In the genomic region with DNA sequence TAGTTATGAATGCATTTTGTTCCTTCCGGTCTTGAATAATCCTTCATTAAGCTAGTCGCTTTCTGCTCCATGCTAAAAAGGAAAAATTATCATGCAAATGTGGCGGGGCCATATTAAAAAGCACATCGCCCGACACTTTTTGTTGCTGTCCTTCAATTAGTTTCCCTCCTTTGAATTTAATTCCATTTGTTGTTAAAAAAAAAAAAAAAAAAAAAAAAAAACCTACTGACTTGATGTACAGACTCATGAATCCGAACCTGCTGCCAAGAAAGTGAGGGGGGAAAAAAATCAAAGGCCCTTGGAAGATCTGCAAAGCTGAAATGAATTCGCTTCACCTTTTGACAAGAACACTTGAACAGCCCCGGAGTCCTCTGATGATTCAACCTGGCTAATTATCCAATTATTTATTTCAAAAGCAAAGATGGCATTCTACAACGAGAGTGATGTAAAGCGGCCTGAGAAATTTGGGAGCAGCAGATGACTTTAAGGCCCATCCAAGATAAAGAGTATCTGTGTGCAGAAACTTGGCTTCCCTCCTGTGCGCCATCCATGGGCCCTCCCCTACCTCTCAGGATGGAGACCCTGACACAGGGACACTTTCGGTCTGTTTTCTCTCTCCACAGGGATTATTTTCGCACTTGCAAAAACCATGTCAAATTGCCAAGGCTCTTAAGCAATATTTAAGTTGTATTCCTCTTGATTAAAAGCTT, we compare ENCODE assay signal across 21 mouse cellular contexts.
A peak's percentile ranks its signal among the peaks of the same experiment; 100 is the strongest.
DNase-seq lines count a peak whose midpoint lies in the region; ATAC-seq and TF ChIP-seq lines count a peak whose summit lies in the region.
"Had no signal": no experiment of that assay in that cellular context is flagged by ENCODE, and none has a peak within 500 bp of the region (broad histone marks: within the 10 kb centered on the region; RNA-seq: fewer than 3 reads in every experiment).

No protein-coding gene starts in this region.

- TF ChIP-seq CTCF in brain, embryonic 14.5 days (IDR thresholded peaks at IDR 0.05; ENCODE audit: borderline replicate concordance, extremely low read depth, insufficient read depth, insufficient read length) = no peak
- TF ChIP-seq CTCF in left cerebral cortex, adult 2 months (IDR thresholded peaks at IDR 0.05) = no peak

- DNase-seq in embryo, embryonic 11 days = peak; percentile 29
- no peak for DNase-seq in embryo, embryonic 9.5 days (ENCODE audit: extremely low spot score)
- peak; percentile 35 for DNase-seq in limb, embryonic 11.5 days (ENCODE audit: low spot score)
- DNase-seq in limb, embryonic 10.5 days (ENCODE audit: low spot score) = no peak
- peak; percentile 90 for DNase-seq in brain, embryonic 14.5 days (ENCODE audit: low read depth)
- no peak for DNase-seq in left cerebral cortex, adult 2 months (ENCODE audit: extremely low spot score in 1 of 2, low spot score in 2 of 2)
- no peak for DNase-seq in frontal cortex, postnatal 10 days (ENCODE audit: low spot score in 2 of 2)
- DNase-seq: adrenal gland, postnatal 25 days; cerebellum, adult 9-11 months; gastrocnemius, adult 2 months; kidney, adult 2 months; liver; lung, postnatal 4 days; thymus, postnatal 25 days had no signal

- H3K4me1 ChIP-seq in limb, embryonic 11.5 days (ENCODE audit: control insufficient read depth, insufficient read depth, low read length) = no peaks in the 10 kb centered on the region
- peaks cover 28% of the 10 kb centered on the region for H3K4me1 ChIP-seq in limb, embryonic 10.5 days
- peaks cover 18% of the 10 kb centered on the region for H3K4me1 ChIP-seq in forebrain, embryonic 16.5 days (replicated peaks; ENCODE audit: control insufficient read depth, insufficient read depth, low read length)
- H3K4me1 ChIP-seq: heart, embryonic 15.5 days; liver, embryonic 15.5 days; lung, embryonic 15.5 days had no signal

- H3K4me3 ChIP-seq in limb, embryonic 11.5 days (ENCODE audit: low read depth, low read length) = no peak overlapping the region
- H3K4me3 ChIP-seq in limb, embryonic 10.5 days = no peak overlapping the region
- H3K4me3 ChIP-seq in forebrain, embryonic 16.5 days (replicated peaks; ENCODE audit: low read length) = no peak overlapping the region
- H3K4me3 ChIP-seq in left cerebral cortex, adult 2 months = no peak overlapping the region
- H3K4me3 ChIP-seq: gastrocnemius, adult 2 months; heart, embryonic 15.5 days; liver, embryonic 15.5 days; lung, embryonic 15.5 days; neural tube, embryonic 12.5 days had no signal

- H3K9me3 ChIP-seq in limb, embryonic 11.5 days (ENCODE audit: control insufficient read depth, low read length) = no peaks in the 10 kb centered on the region
- H3K9me3 ChIP-seq in limb, embryonic 10.5 days (replicated peaks) = no peaks in the 10 kb centered on the region
- no peaks in the 10 kb centered on the region for H3K9me3 ChIP-seq in forebrain, embryonic 16.5 days (ENCODE audit: control insufficient read depth, low read length)
- H3K9me3 ChIP-seq: heart, embryonic 15.5 days; liver, embryonic 15.5 days; lung, embryonic 15.5 days; neural tube, embryonic 12.5 days had no signal

- intact Hi-C loops in left cerebral cortex, adult 2 months (cut with DNase I) = no loop called here

- no peak for TF ChIP-seq POLR2A in brain, embryonic 14.5 days (IDR thresholded peaks at IDR 0.05; ENCODE audit: borderline replicate concordance, extremely low read depth, insufficient read depth, insufficient read length, poor library complexity, severe bottlenecking)

- no peak for ATAC-seq in limb, embryonic 11.5 days (ENCODE audit: insufficient number of reproducible peaks, low FRiP score, low TSS enrichment, low read depth)
- ATAC-seq in forebrain, embryonic 16.5 days = peak; percentile 32; the same call in 1 of the 2 replicates
- ATAC-seq: CD4-positive, CD25-positive, alpha-beta regulatory T cell, adult 4 months had no signal

- WGBS in limb, embryonic 11.5 days = 54% methylated on average over 13 of the region's 13 CpGs
- WGBS in limb, embryonic 10.5 days = 60% methylated on average over 13 of the region's 13 CpGs
- WGBS in forebrain, embryonic 16.5 days = 10% methylated on average over 13 of the region's 13 CpGs

- H3K36me3 ChIP-seq in limb, embryonic 11.5 days (ENCODE audit: control insufficient read depth, insufficient read depth, low read length) = no peaks in the 10 kb centered on the region
- H3K36me3 ChIP-seq in limb, embryonic 10.5 days = no peaks in the 10 kb centered on the region
- no peaks in the 10 kb centered on the region for H3K36me3 ChIP-seq in forebrain, embryonic 16.5 days (ENCODE audit: control insufficient read depth, insufficient read depth)
- H3K36me3 ChIP-seq: heart, embryonic 15.5 days; liver, embryonic 15.5 days; lung, embryonic 15.5 days; neural tube, embryonic 12.5 days had no signal

- no peak overlapping the region for H3K27ac ChIP-seq in limb, embryonic 11.5 days (replicated peaks; ENCODE audit: low read depth, low read length)
- H3K27ac ChIP-seq in limb, embryonic 10.5 days = no peak overlapping the region
- no peak overlapping the region for H3K27ac ChIP-seq in forebrain, embryonic 16.5 days (ENCODE audit: low read length)
- H3K27ac ChIP-seq in left cerebral cortex, adult 2 months = no peak overlapping the region
- H3K27ac ChIP-seq: gastrocnemius, adult 2 months; heart, embryonic 15.5 days; kidney, postnatal 0 days; liver, embryonic 15.5 days; lung, embryonic 15.5 days; neural tube, embryonic 12.5 days had no signal

- H3K4me2 ChIP-seq in limb, embryonic 11.5 days (ENCODE audit: low read depth, severe bottlenecking) = no peak overlapping the region
- H3K4me2 ChIP-seq in forebrain, embryonic 16.5 days (ENCODE audit: low read length) = peak overlapping the region; percentile 25; the same call in 1 of the 2 replicates
- H3K4me2 ChIP-seq: heart, embryonic 15.5 days; liver, embryonic 15.5 days; lung, embryonic 15.5 days; neural tube, embryonic 12.5 days had no signal

- H3K9ac ChIP-seq in limb, embryonic 11.5 days (ENCODE audit: low read length) = no peak overlapping the region
- no peak overlapping the region for H3K9ac ChIP-seq in forebrain, embryonic 16.5 days (replicated peaks; ENCODE audit: low read depth, low read length)
- H3K9ac ChIP-seq: heart, embryonic 15.5 days; liver, embryonic 15.5 days; lung, embryonic 15.5 days; neural tube, embryonic 12.5 days had no signal

- H3K27me3 ChIP-seq in limb, embryonic 11.5 days (ENCODE audit: control insufficient read depth, insufficient read depth, low read length) = no peaks in the 10 kb centered on the region
- H3K27me3 ChIP-seq in limb, embryonic 10.5 days (ENCODE audit: low read depth, poor library complexity, severe bottlenecking) = peaks cover 20% of the 10 kb centered on the region
- H3K27me3 ChIP-seq in forebrain, embryonic 16.5 days (replicated peaks; ENCODE audit: control insufficient read depth, insufficient read depth, low read length) = peaks cover 6% of the 10 kb centered on the region
- H3K27me3 ChIP-seq: heart, embryonic 15.5 days; liver, embryonic 15.5 days; lung, embryonic 15.5 days; neural tube, embryonic 12.5 days had no signal

Comparison
In these comparisons a context has a peak if more than half of its experiments do, and no peak if none do; other contexts are left out.
1. DNase-seq: peak in embryo, embryonic 11 days (single experiment), limb, embryonic 11.5 days (single experiment) and brain, embryonic 14.5 days (single experiment); none in embryo, embryonic 9.5 days (single experiment), limb, embryonic 10.5 days (single experiment), left cerebral cortex, adult 2 months (0 of 2) and frontal cortex, postnatal 10 days (0 of 2).